Mouse (Mus musculus) bone marrow, adult 2 months (tissue): ENCODE data around the gene Clrn1. TPM values are rescaled to one million over a fixed set of nuclear protein-coding genes. Genes with fewer than 3 reads are reported as not detected.
"Not testable (repeated sequence)": the region's sequence is repeated elsewhere in the genome, so short reads cannot be mapped to it uniquely, and the experiment has no call there.

Source experiments
- H3K27ac ChIP-seq: fragments of 200-500 bp; 2 replicates; pipeline ENCODE4 v1.5.1; 2012; ENCODE audit warnings: low read depth, mild to moderate bottlenecking, control low read depth, inconsistent platforms, low read length; ENCODE audit not compliant: control insufficient read depth, poor library complexity, insufficient read depth
- H3K4me1 ChIP-seq: fragments of 200-500 bp; 2 replicates; pipeline ENCODE4 v1.6.1; 2011; ENCODE audit warnings: low read length; ENCODE audit not compliant: control insufficient read depth, insufficient read depth
- H3K4me3 ChIP-seq: fragments of 200-500 bp; replicated peaks from 2 replicates; pipeline ENCODE3; 2011; ENCODE audit warnings: mild to moderate bottlenecking, low read depth, low read length, control low read depth; ENCODE audit not compliant: control insufficient read depth
- CTCF ChIP-seq: fragments of 200-500 bp; IDR thresholded peaks from 2 replicates; pipeline ENCODE4 v1.5.1; 2011; ENCODE audit warnings: low read length, control low read depth; ENCODE audit not compliant: control insufficient read depth, insufficient read depth
- POLR2A ChIP-seq: fragments of 200-500 bp; IDR thresholded peaks from 2 replicates; pipeline ENCODE4 v1.6.1; 2011; ENCODE audit warnings: low read depth, mild to moderate bottlenecking, control low read depth, low read length, borderline replicate concordance; ENCODE audit not compliant: control insufficient read depth
- WGBS: fragments of 180-500 bp; shearing (Covaris S2); methylation state at CpG from one replicate; pipeline ENCODE4 v1.1.7; 2018; 5-methylcytosine and 5-hydroxymethylcytosine counted together
- polyA plus RNA-seq: library from polyadenylated mRNA; stranded (reverse); fragments of >200 nt; gene quantifications from 2 replicates; pipeline ENCODE4 v1.2.4, GENCODE M21; 2011; ENCODE audit warnings: low replicate concordance; ENCODE audit not compliant: missing spikeins, insufficient read depth, insufficient read length

Clrn1 gene
- polyA plus RNA-seq, 1 experiment = not detected

DNA sequence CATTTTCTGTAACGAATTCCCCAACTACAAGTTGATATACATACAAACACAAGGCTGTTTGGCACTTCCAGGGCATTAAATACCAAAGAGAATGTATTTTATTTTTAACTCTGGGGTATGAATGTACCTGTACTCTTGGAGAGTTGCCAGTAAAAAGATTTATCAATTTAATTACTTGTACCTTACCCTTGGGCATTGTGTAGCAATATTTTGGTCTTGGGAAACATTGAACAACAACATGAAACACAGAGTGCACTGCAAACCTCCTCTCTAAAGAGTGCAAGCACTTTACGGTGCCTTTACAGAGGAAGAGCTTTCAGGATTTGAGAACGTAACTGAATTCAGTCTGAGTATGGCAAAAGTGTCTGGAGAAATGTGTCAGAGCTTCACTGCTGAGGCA, 9.4 kb upstream of the Clrn1 start:
- WGBS = 79% methylated on average over 3 of the region's 3 CpGs
- Histone ChIP-seq H3K4me3 (no peak overlapping the region), H3K4me1 (no peaks in the 10 kb centered on the region), H3K27ac (no peak overlapping the region)
- TF ChIP-seq POLR2A = no peak
- no peak for TF ChIP-seq CTCF

GRCm38 (mm10) chr3:58889670-58890069, 4.5 kb upstream of the Clrn1 start:
- no peak for TF ChIP-seq POLR2A
- no peak for TF ChIP-seq CTCF
- WGBS = 79% methylated on average over 3 of the region's 3 CpGs
- Histone ChIP-seq H3K27ac (no peak overlapping the region), H3K4me1 (no peaks in the 10 kb centered on the region), H3K4me3 (no peak overlapping the region)

DNA sequence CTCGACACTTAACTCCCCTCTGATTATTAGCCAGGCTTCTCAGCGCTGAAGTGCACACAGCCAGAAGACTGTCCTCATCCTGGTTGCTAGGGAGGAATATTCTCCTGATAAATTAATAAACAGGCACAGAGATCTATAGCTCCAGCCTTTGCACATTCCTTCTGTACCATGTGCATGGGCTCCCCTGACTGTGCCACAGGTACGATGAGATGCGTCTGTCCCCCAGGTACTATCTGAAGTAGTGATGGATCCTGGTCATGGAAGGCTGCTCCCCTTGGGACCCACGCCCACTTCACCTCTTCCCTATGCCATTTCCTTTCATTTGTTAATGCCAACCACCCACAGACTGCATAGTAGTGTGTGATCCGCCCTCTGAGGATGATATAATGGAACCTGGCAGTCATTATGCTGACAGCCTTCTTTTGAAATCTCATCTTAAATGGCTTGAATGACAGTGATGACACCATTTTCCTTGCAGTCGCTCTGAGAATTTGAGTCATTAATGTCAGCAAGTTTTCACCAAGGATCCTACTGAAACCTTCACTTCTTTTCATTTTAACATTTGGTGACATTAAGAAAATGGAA, 3.1 kb upstream of the Clrn1 start:
- Histone ChIP-seq H3K27ac (no peak overlapping the region), H3K4me1 (no peaks in the 10 kb centered on the region), H3K4me3 (no peak overlapping the region)
- no peak for TF ChIP-seq CTCF
- no peak for TF ChIP-seq POLR2A
- 78% methylated on average over 7 of the region's 7 CpGs for WGBS

DNA sequence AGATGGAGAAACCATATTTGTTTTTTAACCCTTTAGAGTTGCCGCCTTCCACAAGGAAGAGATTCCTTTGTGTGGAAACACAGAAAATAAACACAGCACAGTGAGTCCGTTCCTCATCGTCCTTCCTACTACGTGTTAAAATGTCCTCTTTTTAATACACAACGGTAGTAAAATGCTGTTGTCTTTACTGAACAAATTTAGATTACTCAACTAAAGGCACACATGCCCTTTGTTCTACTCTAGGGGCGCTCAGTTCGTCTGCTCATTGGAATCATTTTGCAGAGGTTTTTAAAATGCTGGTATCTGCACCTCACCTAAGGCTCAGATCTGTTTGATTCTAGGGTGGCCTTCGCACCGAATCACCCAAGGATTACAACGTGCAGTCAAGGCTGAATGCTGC, 2.6 kb upstream of the Clrn1 start:
- Histone ChIP-seq H3K4me3 (no peak overlapping the region), H3K27ac (no peak overlapping the region), H3K4me1 (no peaks in the 10 kb centered on the region)
- WGBS = 87% methylated on average over 10 of the region's 10 CpGs
- TF ChIP-seq CTCF (no peak), POLR2A (no peak)

GRCm38 (mm10) chr3:58883511-58883907, 1.6 kb downstream of the Clrn1 start:
- TF ChIP-seq POLR2A (no peak), CTCF (no peak)
- H3K4me3 ChIP-seq = no peak overlapping the region
- H3K4me1 ChIP-seq = no peaks in the 10 kb centered on the region
- no peak overlapping the region for H3K27ac ChIP-seq

GRCm38 (mm10) chr3:58882878-58883510, 2.1 kb downstream of the Clrn1 start:
- H3K4me3 ChIP-seq = no peak overlapping the region
- TF ChIP-seq CTCF = no peak
- no peak for TF ChIP-seq POLR2A
- no peak overlapping the region for H3K27ac ChIP-seq
- no peaks in the 10 kb centered on the region for H3K4me1 ChIP-seq
- WGBS = 5% methylated on average over 8 of the region's 8 CpGs

DNA sequence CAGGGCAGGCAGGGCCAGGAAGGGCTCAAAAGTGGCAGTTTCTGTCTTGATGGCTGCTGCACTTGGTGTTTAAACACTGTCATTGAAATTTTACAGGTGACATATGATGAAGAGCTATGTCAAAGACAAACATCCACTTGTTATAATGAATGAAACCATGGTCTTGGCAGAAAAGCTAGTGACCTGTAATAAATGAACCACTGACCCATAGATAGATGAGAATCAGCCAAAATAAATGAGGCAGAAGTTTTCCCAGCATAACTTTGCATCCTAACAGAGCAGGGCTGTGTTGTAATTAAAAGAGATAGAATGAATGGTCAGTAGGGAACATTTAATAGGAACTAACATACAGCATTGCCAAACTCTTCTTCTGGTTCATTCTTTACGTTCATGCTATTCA, 4.1 kb downstream of the Clrn1 start:
- 89% methylated on average over 1 of the region's 1 CpGs for WGBS
- H3K4me3 ChIP-seq = no peak overlapping the region
- no peak overlapping the region for H3K27ac ChIP-seq
- no peaks in the 10 kb centered on the region for H3K4me1 ChIP-seq
- no peak for TF ChIP-seq POLR2A
- no peak for TF ChIP-seq CTCF

GRCm38 (mm10) chr3:58880181-58880580, 5.0 kb downstream of the Clrn1 start:
- TF ChIP-seq POLR2A = no peak
- TF ChIP-seq CTCF = no peak
- Histone ChIP-seq H3K4me3 (no peak overlapping the region), H3K4me1 (no peaks in the 10 kb centered on the region), H3K27ac (no peak overlapping the region)
- 74% methylated on average over 2 of the region's 2 CpGs for WGBS

- H3K4me3 ChIP-seq, H3K27ac ChIP-seq, H3K4me1 ChIP-seq: not testable (repeated sequence)
- 62% methylated on average over 2 of the region's 2 CpGs for WGBS
These were observed 13.3 kb downstream of the Clrn1 start for GRCm38 (mm10) chr3:58871882-58872281.
